Mouse (Mus musculus) embryonic facial prominence, embryonic 11.5 days (tissue): Measurements from ENCODE around the gene Wsb2. TPM values are rescaled to one million over a fixed set of nuclear protein-coding genes. Genes with fewer than 3 reads are reported as not detected.

Source experiments
- ATAC-seq: fragments of 200-750 bp; cut with Nextera tagmentation; replicated peaks from 2 replicates; pipeline ENCODE4 v1.8.0; 2017; ENCODE audit warnings: low read depth; ENCODE audit not compliant: insufficient number of reproducible peaks, low FRiP score, low TSS enrichment
- DNase-seq: peaks from one replicate; pipeline ENCODE4 v3.0.0-alpha.2; 2015; ENCODE audit warnings: low spot score
- H3K27ac ChIP-seq: fragments of 300-500 bp; sonication (generic); replicated peaks from 2 replicates; pipeline ENCODE4 v1.5.1; 2014; ENCODE audit warnings: mild to moderate bottlenecking, low read depth, low read length, control low read depth
- H3K27me3 ChIP-seq: fragments of 300-500 bp; sonication (generic); 2 replicates; pipeline ENCODE4 v1.6.1; 2014; ENCODE audit warnings: mild to moderate bottlenecking, low read length, moderate library complexity, mixed read lengths; ENCODE audit not compliant: control insufficient read depth, insufficient read depth
- H3K36me3 ChIP-seq: fragments of 300-500 bp; sonication (generic); replicated peaks from 2 replicates; pipeline ENCODE4 v1.6.1; 2014; ENCODE audit warnings: low read depth, mild to moderate bottlenecking, low read length, moderate library complexity, mixed read lengths; ENCODE audit not compliant: control insufficient read depth, insufficient read depth
- H3K4me1 ChIP-seq: fragments of 300-500 bp; sonication (generic); 2 replicates; pipeline ENCODE4 v1.6.1; 2014; ENCODE audit warnings: low read length, mixed read lengths; ENCODE audit not compliant: control insufficient read depth, insufficient read depth
- H3K4me2 ChIP-seq: fragments of 300-500 bp; sonication (generic); 2 replicates; pipeline ENCODE4 v1.6.1; 2014; ENCODE audit warnings: low read depth, mild to moderate bottlenecking, control low read depth, low read length, moderate library complexity
- H3K4me3 ChIP-seq: fragments of 300-500 bp; sonication (generic); 2 replicates; pipeline ENCODE4 v1.5.1; 2014; ENCODE audit warnings: low read depth, low read length, control low read depth
- H3K9ac ChIP-seq: fragments of 300-500 bp; sonication (generic); replicated peaks from 2 replicates; pipeline ENCODE4 v1.6.1; 2014; ENCODE audit warnings: mild to moderate bottlenecking, control low read depth, low read length
- H3K9me3 ChIP-seq: fragments of 300-500 bp; sonication (generic); replicated peaks from 2 replicates; pipeline ENCODE4 v1.6.1; 2016; ENCODE audit warnings: mild to moderate bottlenecking, low read length, inconsistent platforms, mixed read lengths; ENCODE audit not compliant: control insufficient read depth
- WGBS: fragments of 180-500 bp; shearing (Covaris S2); extraction: QIAGEN DNeasy Blood & Tissue Kit; methylation state at CpG from one replicate; pipeline ENCODE4 v1.1.7; 2014; 5-methylcytosine and 5-hydroxymethylcytosine counted together
- polyA plus RNA-seq: library from polyadenylated mRNA; unstranded; fragments of >200 nt; fragmentation: Nextera tagmentation; extraction: Ambion mirVana; gene quantifications from 2 replicates; pipeline ENCODE4 v1.2.1, GENCODE M21; 2014

Wsb2 gene
- polyA plus RNA-seq, 1 experiment from 2014 or later = 53.6 TPM

- no peak for DNase-seq
- Histone ChIP-seq H3K9me3 (no peaks in the 10 kb centered on the region), H3K9ac (no peak overlapping the region), H3K4me2 (no peak overlapping the region), H3K4me1 (peaks cover 7% of the 10 kb centered on the region; the same call in 1 of the 2 replicates), H3K27me3 (no peaks in the 10 kb centered on the region), H3K4me3 (no peak overlapping the region), H3K27ac (no peak overlapping the region), H3K36me3 (no peaks in the 10 kb centered on the region; the same call in 1 of the 2 replicates)
- WGBS = 59% methylated on average over 15 of the region's 15 CpGs
- no peak for ATAC-seq
Measured at GRCm38 (mm10) chr5:117363066-117363782, 6.1 kb downstream of the Wsb2 start.

GRCm38 (mm10) chr5:117364821-117365220 lies 7.7 kb downstream of the Wsb2 start:
- Histone ChIP-seq H3K27ac (no peak overlapping the region), H3K9me3 (no peaks in the 10 kb centered on the region), H3K36me3 (no peaks in the 10 kb centered on the region; the same call in 1 of the 2 replicates), H3K27me3 (no peaks in the 10 kb centered on the region), H3K9ac (no peak overlapping the region), H3K4me1 (peaks cover 3% of the 10 kb centered on the region; the same call in 1 of the 2 replicates), H3K4me3 (no peak overlapping the region), H3K4me2 (no peak overlapping the region)
- no peak for DNase-seq
- ATAC-seq = no peak
- 78% methylated on average over 3 of the region's 3 CpGs for WGBS

GRCm38 (mm10) chr5:117365904-117366561 lies 8.9 kb downstream of the Wsb2 start:
- Histone ChIP-seq H3K4me1 (no peaks in the 10 kb centered on the region), H3K4me2 (no peak overlapping the region), H3K36me3 (no peaks in the 10 kb centered on the region; the same call in 1 of the 2 replicates), H3K27me3 (no peaks in the 10 kb centered on the region), H3K4me3 (no peak overlapping the region), H3K9me3 (no peaks in the 10 kb centered on the region), H3K9ac (no peak overlapping the region), H3K27ac (no peak overlapping the region)
- DNase-seq (no peak), ATAC-seq (no peak)
- 88% methylated on average over 13 of the region's 13 CpGs for WGBS

GRCm38 (mm10) chr5:117367206-117367605 lies 10.1 kb downstream of the Wsb2 start:
- ATAC-seq = no peak
- Histone ChIP-seq H3K9ac (no peak overlapping the region), H3K36me3 (no peaks in the 10 kb centered on the region; the same call in 1 of the 2 replicates), H3K4me1 (no peaks in the 10 kb centered on the region), H3K27me3 (no peaks in the 10 kb centered on the region), H3K4me2 (no peak overlapping the region), H3K9me3 (no peaks in the 10 kb centered on the region), H3K27ac (no peak overlapping the region), H3K4me3 (no peak overlapping the region)
- DNase-seq = no peak
- 36% methylated on average over 8 of the region's 8 CpGs for WGBS

DNA sequence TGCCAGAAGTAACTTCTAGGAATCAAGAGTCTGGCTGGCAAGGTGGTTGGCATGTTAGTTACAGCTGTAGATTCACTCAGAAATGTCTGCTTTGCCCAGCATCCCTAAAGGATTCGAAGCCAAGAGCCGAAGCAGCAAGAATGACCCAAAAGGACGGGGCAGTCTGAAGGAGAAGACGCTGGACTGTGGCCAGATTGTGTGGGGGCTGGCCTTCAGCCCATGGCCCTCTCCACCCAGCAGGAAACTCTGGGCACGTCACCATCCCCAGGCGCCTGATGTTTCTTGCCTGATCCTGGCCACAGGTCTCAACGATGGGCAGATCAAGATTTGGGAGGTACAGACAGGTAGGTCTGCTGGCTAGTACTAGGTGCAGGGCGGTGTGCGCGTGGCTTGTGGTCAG lies 13.5 kb downstream of the Wsb2 start:
- ATAC-seq (no peak), DNase-seq (no peak)
- H3K4me3 ChIP-seq = no peak overlapping the region
- no peak overlapping the region for H3K27ac ChIP-seq
- WGBS = 90% methylated on average over 10 of the region's 10 CpGs
- no peaks in the 10 kb centered on the region for H3K27me3 ChIP-seq
- H3K36me3 ChIP-seq = no peaks in the 10 kb centered on the region; the same call in 1 of the 2 replicates
- H3K4me2 ChIP-seq = no peak overlapping the region
- no peaks in the 10 kb centered on the region for H3K9me3 ChIP-seq
- no peak overlapping the region for H3K9ac ChIP-seq
- H3K4me1 ChIP-seq = no peaks in the 10 kb centered on the region

GRCm38 (mm10) chr5:117373418-117373817 lies 16.3 kb downstream of the Wsb2 start:
- DNase-seq (no peak), ATAC-seq (no peak)
- Histone ChIP-seq H3K27me3 (no peaks in the 10 kb centered on the region), H3K4me2 (no peak overlapping the region), H3K36me3 (peaks cover 4% of the 10 kb centered on the region), H3K9ac (no peak overlapping the region), H3K4me3 (no peak overlapping the region), H3K27ac (no peak overlapping the region), H3K9me3 (no peaks in the 10 kb centered on the region), H3K4me1 (no peaks in the 10 kb centered on the region)
- WGBS = 91% methylated on average over 9 of the region's 9 CpGs

DNA sequence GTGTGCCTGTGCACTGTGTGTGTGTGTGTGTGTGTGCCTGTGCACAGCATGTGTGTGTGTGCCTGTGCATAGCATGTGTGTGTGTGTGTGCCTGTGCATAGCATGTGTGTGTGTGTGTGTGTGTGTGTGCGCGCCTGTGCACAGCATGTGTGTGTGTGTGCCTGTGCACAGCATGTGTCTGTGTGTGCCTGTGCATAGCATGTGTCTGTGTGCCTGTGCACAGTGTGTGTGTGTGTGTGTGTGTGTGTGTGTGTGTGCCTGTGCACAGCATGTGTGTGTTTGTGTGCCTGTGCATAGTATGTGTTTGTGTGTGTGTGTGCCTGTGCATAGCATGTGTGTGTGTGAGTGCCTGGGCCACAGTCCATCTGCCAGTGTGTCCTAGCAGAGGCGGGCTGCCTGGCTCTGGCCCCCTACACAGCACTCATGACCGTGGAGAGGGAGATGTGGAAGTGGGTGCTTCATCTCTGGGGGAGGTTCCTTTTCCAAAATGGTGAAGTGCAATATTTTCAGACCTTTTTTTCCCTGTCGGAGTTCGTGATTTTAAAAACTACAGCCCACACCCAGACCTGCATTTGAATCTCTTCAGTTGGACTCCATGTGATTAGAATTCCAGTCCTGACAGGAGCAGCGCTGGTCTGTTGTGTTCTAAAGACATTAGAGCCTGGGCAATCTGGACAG lies 17.4 kb downstream of the Wsb2 start:
- ATAC-seq (0 out of 2 replicates have a peak, but pooled peaks have one; percentile 19), DNase-seq (no peak)
- H3K4me3 ChIP-seq = no peak overlapping the region
- no peak overlapping the region for H3K27ac ChIP-seq
- H3K4me1 ChIP-seq = no peaks in the 10 kb centered on the region
- no peaks in the 10 kb centered on the region for H3K27me3 ChIP-seq
- H3K4me2 ChIP-seq = no peak overlapping the region
- WGBS = 89% methylated on average over 7 of the region's 7 CpGs
- no peak overlapping the region for H3K9ac ChIP-seq
- peaks cover 4% of the 10 kb centered on the region for H3K36me3 ChIP-seq
- no peaks in the 10 kb centered on the region for H3K9me3 ChIP-seq
